Mouse (Mus musculus) MEL (cell line): ENCODE measurements around the gene Tet3.

Experiments used
- BHLHE40 ChIP-seq: IDR thresholded peaks from 2 replicates; pipeline ENCODE4 v1.6.1; 2012; ENCODE audit warnings: low read depth, mild to moderate bottlenecking, inconsistent platforms, low read length, improper control_type of control experiment, borderline replicate concordance
- CTCF ChIP-seq, 3 experiments: IDR thresholded peaks in 2 of 3; conservative IDR thresholded peaks in 1 of 3; 2 replicates each; pipeline ENCODE4 v1.5.1; 2011 to 2012; ENCODE audit warnings: low read length in 3 of 3, low read depth in 2 of 3, mild to moderate bottlenecking in 2 of 3, improper control_type of control experiment in 1 of 3, inconsistent platforms in 1 of 3, mixed read lengths in 1 of 3, moderate library complexity in 1 of 3; ENCODE audit not compliant: control insufficient read depth in 1 of 3, insufficient read depth in 1 of 3, poor library complexity in 1 of 3, severe bottlenecking in 1 of 3
- ELF1 ChIP-seq: IDR thresholded peaks from 2 replicates; pipeline ENCODE4 v1.6.1; 2014; ENCODE audit warnings: low read depth, mild to moderate bottlenecking, inconsistent platforms, low read length, improper control_type of control experiment, moderate library complexity
- EP300 ChIP-seq, 2 experiments: IDR thresholded peaks; 2 replicates each; pipeline ENCODE4 v1.6.1; 2011; ENCODE audit warnings: improper control_type of control experiment in 2 of 2, low read length in 2 of 2, low read depth in 1 of 2, mild to moderate bottlenecking in 1 of 2
- POLR2A ChIP-seq, 2 experiments: IDR thresholded peaks; 2 replicates each; pipeline ENCODE4 v1.6.1; 2011 to 2012; ENCODE audit warnings: low read length in 2 of 2, mild to moderate bottlenecking in 2 of 2, control low read depth in 1 of 2, improper control_type of control experiment in 1 of 2, low read depth in 1 of 2, moderate library complexity in 1 of 2; ENCODE audit not compliant: control insufficient read depth in 1 of 2, insufficient read depth in 1 of 2, poor library complexity in 1 of 2
- POLR2AphosphoS5 ChIP-seq: IDR thresholded peaks from 2 replicates; pipeline ENCODE4 v1.6.1; 2012; ENCODE audit warnings: low read depth, borderline replicate concordance, mild to moderate bottlenecking, inconsistent platforms, low read length, moderate library complexity, mixed read lengths
- TAL1 ChIP-seq: IDR thresholded peaks from 2 replicates; pipeline ENCODE4 v1.6.1; 2012; ENCODE audit warnings: mild to moderate bottlenecking, inconsistent platforms, low read length, moderate library complexity, mixed read lengths

DNA sequence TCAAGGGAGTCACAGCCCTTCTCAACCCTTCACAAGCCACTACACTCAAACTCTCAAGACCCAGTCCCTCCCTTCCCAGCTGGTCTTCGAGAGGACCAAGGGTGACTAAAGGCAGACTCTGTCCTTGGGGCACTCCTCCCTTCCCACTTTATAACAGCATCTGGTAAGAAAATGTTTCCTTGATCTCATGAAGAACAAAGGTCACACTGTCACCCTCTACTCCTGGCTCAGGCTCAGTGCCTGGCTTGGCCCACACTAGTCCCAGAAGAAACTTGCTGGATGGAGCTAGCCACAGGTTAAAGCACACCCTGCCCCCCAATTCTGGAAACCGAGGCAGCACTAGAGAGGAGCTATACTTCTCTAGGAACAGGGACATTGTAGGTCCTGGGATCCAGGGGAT is 13.1 kb downstream of the Tet3 start:
- TF ChIP-seq BHLHE40 (no peak), TAL1 (no peak), POLR2A (IDR thresholded peaks at IDR 0.05; ENCODE audit: control insufficient read depth in 1 of 2, insufficient read depth in 1 of 2, low read depth in 1 of 2, low read length in 2 of 2, poor library complexity in 1 of 2) (no peak), POLR2AphosphoS5 (no peak), CTCF (IDR thresholded peaks at IDR 0.05 in 2 of 3, conservative IDR thresholded peaks at IDR 0.05 in 1 of 3; ENCODE audit: control insufficient read depth in 1 of 3, insufficient read depth in 1 of 3, low read depth in 2 of 3, low read length in 3 of 3, poor library complexity in 1 of 3, severe bottlenecking in 1 of 3) (no peak), ELF1 (no peak), EP300 (IDR thresholded peaks at IDR 0.05; ENCODE audit: low read depth in 1 of 2, low read length in 2 of 2) (no peak)
